Mouse (Mus musculus) C2C12 (cell line): Measurements from ENCODE around the gene Zfp423.

ENCODE experiments used
- CTCF ChIP-seq: IDR thresholded peaks from one replicate; pipeline ENCODE4 v1.5.1; 2011; ENCODE audit not compliant: control insufficient read depth, insufficient read depth, insufficient read length
- FOSL1 ChIP-seq: IDR thresholded peaks from one replicate; pipeline ENCODE4 v1.8.0; 2011; ENCODE audit warnings: mild to moderate bottlenecking, low read length; ENCODE audit not compliant: poor library complexity, insufficient read depth, severe bottlenecking
- MAX ChIP-seq: IDR thresholded peaks from one replicate; pipeline ENCODE4 v1.6.1; 2011; ENCODE audit warnings: mild to moderate bottlenecking, control low read depth
- USF1 ChIP-seq: IDR thresholded peaks from one replicate; pipeline ENCODE4 v1.6.1; 2011; ENCODE audit warnings: low read depth, mild to moderate bottlenecking, control low read depth, moderate library complexity

DNA sequence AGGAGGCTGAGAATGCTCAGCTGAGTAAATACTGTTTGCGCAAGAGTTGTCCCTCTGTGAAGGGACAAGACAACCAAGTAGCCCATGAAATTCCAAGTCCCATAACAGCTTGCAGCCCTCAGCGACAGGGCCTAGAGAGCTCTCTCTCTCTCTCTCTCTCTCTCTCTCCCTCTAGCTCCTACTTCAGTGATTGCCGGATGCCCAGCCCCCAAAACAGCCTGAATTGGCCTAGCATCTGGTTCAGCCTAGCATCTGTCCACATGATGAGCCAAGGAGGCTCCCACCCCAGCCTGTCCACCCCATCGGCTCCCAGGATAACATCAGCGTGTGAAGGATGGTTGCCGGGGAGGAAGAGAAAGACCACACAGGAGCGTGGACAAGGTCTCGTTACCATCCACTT is 200.6 kb downstream of the Zfp423 start:
- no peak for TF ChIP-seq CTCF
- no peak for TF ChIP-seq MAX
- TF ChIP-seq FOSL1, result no peak
- TF ChIP-seq USF1, result no peak
